Mouse (Mus musculus) liver, adult 2 months (tissue): Measurements from ENCODE around the gene Pigyl.

ENCODE experiments used
- CTCF ChIP-seq: fragments of 200-500 bp; IDR thresholded peaks from 2 replicates; pipeline ENCODE4 v1.5.1; 2011; ENCODE audit warnings: low read depth, low read length, control low read depth
- POLR2A ChIP-seq: fragments of 200-500 bp; IDR thresholded peaks from 2 replicates; pipeline ENCODE4 v1.6.1; 2011; ENCODE audit warnings: low read length, control low read depth; ENCODE audit not compliant: insufficient read depth; ENCODE audit errors: extremely low read depth

DNA sequence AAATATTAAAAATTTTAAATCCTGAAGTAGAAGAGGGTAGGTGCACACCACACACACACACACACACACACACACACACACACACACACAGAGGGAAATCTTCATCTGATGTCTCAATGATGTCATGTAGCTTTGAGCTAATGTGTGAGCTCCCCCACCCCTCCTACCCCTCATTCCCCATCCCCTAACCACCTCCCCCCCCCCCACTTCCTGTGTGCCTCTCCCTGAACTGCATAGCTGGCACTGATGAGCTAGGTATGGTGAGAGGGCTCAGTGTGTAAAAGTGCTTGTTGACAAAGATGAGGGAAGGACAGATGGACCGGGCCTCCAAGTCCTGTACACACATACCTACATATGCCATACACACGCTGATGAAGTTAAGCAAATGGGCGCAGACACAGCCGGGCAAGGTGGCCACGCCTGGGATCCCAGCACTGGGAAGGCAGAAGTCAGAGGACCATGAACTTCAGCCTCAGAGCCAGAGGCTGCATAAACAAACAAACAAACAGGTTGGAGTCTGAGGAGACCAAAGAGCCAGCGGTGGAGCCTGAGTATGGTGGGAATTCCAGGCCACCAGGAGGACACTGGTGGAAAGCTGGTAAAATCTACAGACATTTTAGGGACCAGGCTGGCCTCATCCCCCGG lies 22.3 kb upstream of the Pigyl start:
- no peak for TF ChIP-seq CTCF
- TF ChIP-seq POLR2A, result no peak
